Mouse (Mus musculus) limb, embryonic 13.5 days (tissue): ENCODE results near the gene Ppfibp1. TPM values are rescaled to one million over a fixed set of nuclear protein-coding genes. Genes with fewer than 3 reads are reported as not detected.

ENCODE experiments used
- ATAC-seq: fragments of 200-750 bp; cut with Nextera tagmentation; 2 replicates; pipeline ENCODE4 v1.8.0; 2017; ENCODE audit warnings: low read depth, moderate number of reproducible peaks, moderate TSS enrichment; ENCODE audit not compliant: low FRiP score
- H3K27ac ChIP-seq: fragments of 300-500 bp; sonication (generic); 2 replicates; pipeline ENCODE4 v1.5.1; 2015; ENCODE audit warnings: inconsistent platforms, mild to moderate bottlenecking, moderate library complexity
- H3K27me3 ChIP-seq: fragments of 300-500 bp; sonication (generic); 2 replicates; pipeline ENCODE4 v1.6.1; 2015; ENCODE audit warnings: mild to moderate bottlenecking, inconsistent platforms
- H3K36me3 ChIP-seq: fragments of 300-500 bp; sonication (generic); 2 replicates; pipeline ENCODE4 v1.6.1; 2015; ENCODE audit warnings: inconsistent platforms, mild to moderate bottlenecking, moderate library complexity
- H3K4me1 ChIP-seq: fragments of 300-500 bp; sonication (generic); 2 replicates; pipeline ENCODE4 v1.6.1; 2015; ENCODE audit warnings: inconsistent platforms
- H3K4me2 ChIP-seq: fragments of 300-500 bp; sonication (generic); replicated peaks from 2 replicates; pipeline ENCODE4 v1.6.1; 2015; ENCODE audit warnings: inconsistent platforms, mild to moderate bottlenecking, moderate library complexity
- H3K4me3 ChIP-seq: fragments of 300-500 bp; sonication (generic); 2 replicates; pipeline ENCODE4 v1.5.1; 2015; ENCODE audit warnings: moderate library complexity, mild to moderate bottlenecking, inconsistent platforms
- H3K9ac ChIP-seq: fragments of 300-500 bp; sonication (generic); 2 replicates; pipeline ENCODE4 v1.6.1; 2015; ENCODE audit warnings: mild to moderate bottlenecking, inconsistent platforms
- H3K9me3 ChIP-seq: fragments of 300-500 bp; sonication (generic); 2 replicates; pipeline ENCODE4 v1.6.1; 2016; ENCODE audit warnings: inconsistent platforms
- WGBS: fragments of 180-500 bp; shearing (Covaris S2); methylation state at CpG from one replicate; pipeline ENCODE4 v1.1.7; 2015; 5-methylcytosine and 5-hydroxymethylcytosine counted together
- polyA plus RNA-seq: library from polyadenylated mRNA; unstranded; fragments of >200 nt; fragmentation: Nextera tagmentation; extraction: Ambion mirVana; gene quantifications from 2 replicates; pipeline ENCODE4 v1.2.1, GENCODE M21; 2015

Gene Ppfibp1
- polyA plus RNA-seq, 1 experiment from 2014 or later, result 68.5 TPM

DNA sequence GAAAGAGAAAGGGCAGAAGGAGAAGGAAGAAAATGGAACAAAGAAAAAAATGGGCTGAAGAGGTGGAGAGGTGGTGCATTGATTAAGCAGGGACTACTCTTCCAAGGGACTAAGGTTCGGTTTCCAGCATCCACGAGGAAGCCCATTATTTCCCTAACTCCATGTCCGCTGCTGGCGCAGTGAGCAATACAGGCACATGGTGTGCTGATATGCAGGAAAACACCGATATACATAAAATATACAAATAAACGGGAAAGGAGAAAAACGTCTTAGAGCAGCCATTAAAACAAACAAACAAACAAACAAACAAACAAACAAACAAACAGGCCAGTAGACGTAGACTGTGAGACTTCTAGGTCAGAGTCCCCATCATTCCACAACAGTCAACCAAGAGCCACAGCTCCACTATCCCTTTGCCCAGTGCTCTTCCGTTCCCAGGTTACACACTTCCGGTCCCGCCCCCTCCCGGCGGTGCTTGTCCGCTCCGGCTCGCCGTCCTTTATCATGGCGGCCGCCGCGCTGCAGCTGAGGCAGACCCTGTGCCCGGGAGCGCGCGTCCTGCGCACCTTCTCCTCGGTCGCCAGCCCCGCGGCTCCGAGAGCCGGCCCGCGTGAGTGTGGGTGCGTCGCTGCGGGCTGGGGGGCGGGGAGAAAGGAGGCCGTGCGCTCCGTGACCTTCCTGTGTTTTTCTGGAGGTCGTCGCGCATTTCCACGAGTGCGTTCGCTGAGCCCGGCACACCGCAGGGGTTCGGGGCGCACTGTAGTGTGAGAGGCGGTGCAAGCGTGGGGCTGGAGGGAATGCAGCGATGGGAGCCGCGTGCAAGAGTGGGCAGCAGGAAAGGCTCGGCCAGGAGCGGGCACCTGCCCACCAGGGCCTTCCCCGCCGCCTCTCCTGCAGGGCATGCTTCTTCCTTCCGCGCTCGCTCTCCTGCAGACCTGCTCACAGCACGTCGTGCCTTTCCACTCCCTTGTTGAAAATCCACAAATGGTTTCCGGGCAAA is 154.3 kb downstream of the Ppfibp1 start, which contains the start of gene Mrps35:
Mrps35 (plus strand) TSS at position 474 of the 1,000 bp plus-strand sequence.
- peak within 1 kb of the TSS; percentile 70 for H3K4me2 ChIP-seq
- H3K4me1 ChIP-seq, result peaks cover 12% of the 10 kb centered on the region
- peaks cover 16% of the 10 kb centered on the region for H3K36me3 ChIP-seq
- peak within 1 kb of the TSS; percentile 68 for H3K27ac ChIP-seq
- 3% methylated on average over 66 of the region's 66 CpGs for WGBS
- peaks cover 4% of the 10 kb centered on the region; the same call in 1 of the 2 replicates for H3K27me3 ChIP-seq
- peak within 1 kb of the TSS; percentile 93 for H3K9ac ChIP-seq
- peak; percentile 99 for ATAC-seq
- no peaks in the 10 kb centered on the region for H3K9me3 ChIP-seq
- H3K4me3 ChIP-seq, result peak within 1 kb of the TSS; percentile 70

GRCm38 (mm10) chr6:147043633-147044032 is 155.3 kb downstream of the Ppfibp1 start:
- H3K27me3 ChIP-seq, result peaks cover 4% of the 10 kb centered on the region; the same call in 1 of the 2 replicates
- peak overlapping the region; percentile 70 for H3K4me2 ChIP-seq
- H3K4me3 ChIP-seq, result peak overlapping the region; percentile 70
- H3K27ac ChIP-seq, result no peak overlapping the region
- peaks cover 12% of the 10 kb centered on the region for H3K4me1 ChIP-seq
- ATAC-seq, result no peak
- peaks cover 26% of the 10 kb centered on the region for H3K36me3 ChIP-seq
- H3K9me3 ChIP-seq, result no peaks in the 10 kb centered on the region
- 53% methylated on average over 7 of the region's 7 CpGs for WGBS
- H3K9ac ChIP-seq, result peak overlapping the region; percentile 93

DNA sequence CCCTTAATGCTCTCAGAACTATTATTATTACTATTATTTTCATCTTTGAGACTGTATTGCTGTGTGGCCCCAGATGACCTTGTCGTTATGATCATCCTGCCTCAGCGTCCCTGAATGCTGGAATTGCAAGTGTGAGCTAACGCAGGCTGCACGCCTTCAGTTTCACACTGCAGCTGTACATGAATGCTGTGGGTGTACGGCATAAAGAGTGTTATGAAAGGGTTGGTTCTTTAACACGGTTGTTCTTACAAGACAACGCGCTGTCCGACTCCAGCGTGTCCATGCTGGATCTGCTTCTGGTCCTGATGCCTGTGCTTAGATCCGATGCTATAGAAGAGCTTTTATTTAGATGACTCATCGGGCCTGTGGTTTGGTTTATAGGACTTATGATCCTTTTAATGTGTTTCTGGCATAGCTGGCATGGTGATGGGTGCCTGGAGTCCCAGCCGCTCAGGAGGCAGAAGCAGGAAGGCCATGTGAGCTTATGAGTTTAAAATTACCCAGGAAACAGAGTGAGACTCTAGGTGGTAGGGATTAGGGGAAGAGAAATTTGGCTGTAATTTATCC is 161.0 kb downstream of the Ppfibp1 start:
- no peak overlapping the region for H3K4me2 ChIP-seq
- no peaks in the 10 kb centered on the region for H3K9me3 ChIP-seq
- ATAC-seq, result no peak
- H3K4me1 ChIP-seq, result peaks cover under 1% of the 10 kb centered on the region; the same call in 1 of the 2 replicates
- peaks cover 78% of the 10 kb centered on the region for H3K36me3 ChIP-seq
- H3K27me3 ChIP-seq, result no peaks in the 10 kb centered on the region
- no peak overlapping the region for H3K9ac ChIP-seq
- no peak overlapping the region for H3K27ac ChIP-seq
- 91% methylated on average over 13 of the region's 13 CpGs for WGBS
- H3K4me3 ChIP-seq, result no peak overlapping the region

DNA sequence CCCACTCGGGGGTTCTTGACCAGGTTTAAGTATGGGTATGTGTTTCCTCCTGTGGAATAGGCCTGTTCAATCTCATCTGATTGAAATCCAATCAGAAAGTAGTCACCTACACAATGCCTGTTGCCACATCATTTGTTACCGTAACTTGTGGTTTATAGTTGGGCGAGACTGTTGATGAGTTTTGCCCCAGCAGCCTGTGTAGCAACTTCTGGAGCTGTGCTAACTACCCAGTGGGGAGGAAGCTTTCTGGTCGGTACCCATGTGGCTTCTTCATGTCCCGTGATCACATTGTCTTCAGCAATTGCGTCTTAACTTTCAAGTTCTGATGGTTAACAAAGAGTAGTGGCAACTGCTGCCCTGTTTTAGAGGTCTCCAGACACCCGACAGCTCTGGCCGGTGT is 163.4 kb downstream of the Ppfibp1 start:
- H3K27ac ChIP-seq, result no peak overlapping the region
- no peak overlapping the region for H3K4me3 ChIP-seq
- H3K4me1 ChIP-seq, result no peaks in the 10 kb centered on the region
- no peak overlapping the region for H3K9ac ChIP-seq
- peaks cover 94% of the 10 kb centered on the region for H3K36me3 ChIP-seq
- ATAC-seq, result no peak
- H3K27me3 ChIP-seq, result no peaks in the 10 kb centered on the region
- no peaks in the 10 kb centered on the region for H3K9me3 ChIP-seq
- 90% methylated on average over 8 of the region's 8 CpGs for WGBS
- no peak overlapping the region for H3K4me2 ChIP-seq

DNA sequence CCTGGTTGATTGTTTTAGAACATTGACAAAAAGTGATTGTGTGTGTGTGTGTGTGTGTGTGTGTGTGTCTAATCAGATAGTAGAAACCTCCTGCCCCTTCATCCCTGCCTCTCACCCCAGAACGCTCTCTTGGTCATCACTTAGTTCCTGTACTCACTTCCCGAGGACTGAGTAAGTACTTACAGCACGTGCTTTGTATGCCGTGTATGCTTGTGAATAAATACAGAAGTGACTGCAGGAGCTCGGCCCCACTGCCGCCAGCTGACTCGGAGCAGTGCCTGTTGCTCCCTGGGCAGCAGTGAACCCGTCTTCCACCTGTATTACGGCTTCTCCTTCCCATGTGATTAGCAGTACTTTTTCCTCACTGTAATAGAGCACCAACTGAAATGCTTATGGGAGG is 164.2 kb downstream of the Ppfibp1 start:
- no peak for ATAC-seq
- Histone ChIP-seq H3K27me3 (no peaks in the 10 kb centered on the region), H3K4me2 (no peak overlapping the region), H3K36me3 (peaks cover 93% of the 10 kb centered on the region), H3K9ac (no peak overlapping the region), H3K27ac (no peak overlapping the region), H3K4me1 (no peaks in the 10 kb centered on the region), H3K4me3 (no peak overlapping the region), H3K9me3 (no peaks in the 10 kb centered on the region)
- WGBS, result 95% methylated on average over 9 of the region's 9 CpGs

DNA sequence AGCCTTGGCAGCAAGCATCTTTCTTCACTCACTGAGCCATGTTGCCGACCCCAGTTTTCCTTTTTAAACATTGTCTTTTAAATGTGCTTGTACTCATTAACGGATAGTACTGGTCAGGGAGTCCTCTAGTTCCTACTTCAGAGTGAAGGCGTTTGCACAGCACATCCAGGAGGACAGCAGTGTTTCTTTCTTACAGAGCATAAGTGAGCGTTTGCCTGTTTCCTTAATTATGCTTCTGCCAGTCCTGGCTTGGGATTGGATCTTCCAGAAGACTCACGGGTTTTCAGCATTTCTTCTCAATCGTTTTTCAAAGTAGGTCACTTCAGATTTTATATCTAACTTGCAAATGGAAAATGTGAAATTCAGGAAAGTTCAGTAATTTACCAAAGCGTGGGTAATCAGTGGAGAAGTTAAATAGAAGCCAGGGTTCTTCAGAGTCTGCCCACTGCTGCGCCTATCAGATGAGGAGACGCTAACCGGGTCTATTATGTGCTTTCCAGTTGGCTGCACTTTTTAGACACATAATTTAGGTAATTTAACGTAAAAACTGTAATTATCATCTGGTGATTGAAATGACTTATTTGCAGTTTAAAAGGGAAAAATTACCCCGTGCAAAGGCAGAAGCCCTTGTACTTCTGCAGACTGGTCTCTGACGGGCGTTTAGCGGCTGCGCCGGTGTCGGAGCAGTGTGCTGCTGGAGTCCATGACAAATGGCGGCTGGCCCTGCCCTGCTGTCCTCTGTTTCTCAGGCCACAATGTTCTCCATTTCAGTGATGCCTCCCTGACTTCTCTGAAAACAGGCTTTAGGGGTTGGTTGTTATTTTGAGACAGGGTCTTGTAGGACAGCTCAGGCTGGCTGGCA is 165.7 kb downstream of the Ppfibp1 start:
- H3K9ac ChIP-seq, result no peak overlapping the region
- WGBS, result 87% methylated on average over 19 of the region's 19 CpGs
- H3K27ac ChIP-seq, result no peak overlapping the region
- H3K27me3 ChIP-seq, result no peaks in the 10 kb centered on the region
- no peaks in the 10 kb centered on the region for H3K9me3 ChIP-seq
- H3K36me3 ChIP-seq, result peaks cover 89% of the 10 kb centered on the region
- no peak for ATAC-seq
- no peak overlapping the region for H3K4me3 ChIP-seq
- no peaks in the 10 kb centered on the region for H3K4me1 ChIP-seq
- no peak overlapping the region for H3K4me2 ChIP-seq

GRCm38 (mm10) chr6:147055374-147055977 is 167.2 kb downstream of the Ppfibp1 start:
- Histone ChIP-seq H3K9me3 (no peaks in the 10 kb centered on the region), H3K36me3 (peaks cover 79% of the 10 kb centered on the region), H3K4me3 (no peak overlapping the region), H3K9ac (no peak overlapping the region), H3K27ac (no peak overlapping the region), H3K4me2 (no peak overlapping the region), H3K27me3 (no peaks in the 10 kb centered on the region), H3K4me1 (no peaks in the 10 kb centered on the region)
- WGBS, result 81% methylated on average over 10 of the region's 10 CpGs
- no peak for ATAC-seq

DNA sequence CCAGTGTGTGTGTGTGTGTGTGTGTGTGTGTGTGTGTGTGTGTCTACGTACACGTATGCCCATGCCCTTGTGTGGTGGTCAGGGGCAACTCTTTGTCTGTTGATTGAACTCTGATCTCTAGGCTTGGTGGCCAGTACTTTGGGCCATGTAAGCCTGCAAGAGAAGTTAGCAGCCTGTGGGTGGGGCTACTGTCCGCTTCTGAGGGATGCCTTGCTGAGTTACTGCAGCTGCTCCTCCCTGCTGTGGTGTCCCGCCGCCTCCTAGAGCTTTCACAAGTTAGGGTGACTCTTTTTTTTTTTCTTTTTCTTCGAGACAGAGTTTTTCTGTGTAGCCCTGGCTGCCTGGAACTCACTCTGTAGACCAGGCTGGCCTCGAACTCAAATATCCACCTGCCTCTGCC is 171.0 kb downstream of the Ppfibp1 start:
- Histone ChIP-seq H3K27me3 (no peaks in the 10 kb centered on the region), H3K4me1 (peaks cover 18% of the 10 kb centered on the region), H3K4me2 (no peak overlapping the region), H3K27ac (no peak overlapping the region), H3K36me3 (peaks cover 65% of the 10 kb centered on the region), H3K4me3 (no peak overlapping the region), H3K9me3 (no peaks in the 10 kb centered on the region), H3K9ac (no peak overlapping the region)
- no peak for ATAC-seq
- WGBS, result 61% methylated on average over 7 of the region's 7 CpGs

- no peaks in the 10 kb centered on the region for H3K27me3 ChIP-seq
- H3K4me3 ChIP-seq, result no peak overlapping the region
- WGBS, result 74% methylated on average over 9 of the region's 9 CpGs
- no peak for ATAC-seq
- no peak overlapping the region for H3K4me2 ChIP-seq
- no peaks in the 10 kb centered on the region for H3K9me3 ChIP-seq
- peaks cover 18% of the 10 kb centered on the region for H3K4me1 ChIP-seq
- peaks cover 49% of the 10 kb centered on the region for H3K36me3 ChIP-seq
- no peak overlapping the region for H3K9ac ChIP-seq
- H3K27ac ChIP-seq, result no peak overlapping the region; the same call in 1 of the 2 replicates
Observed at GRCm38 (mm10) chr6:147061630-147062029, 173.3 kb downstream of the Ppfibp1 start.

DNA sequence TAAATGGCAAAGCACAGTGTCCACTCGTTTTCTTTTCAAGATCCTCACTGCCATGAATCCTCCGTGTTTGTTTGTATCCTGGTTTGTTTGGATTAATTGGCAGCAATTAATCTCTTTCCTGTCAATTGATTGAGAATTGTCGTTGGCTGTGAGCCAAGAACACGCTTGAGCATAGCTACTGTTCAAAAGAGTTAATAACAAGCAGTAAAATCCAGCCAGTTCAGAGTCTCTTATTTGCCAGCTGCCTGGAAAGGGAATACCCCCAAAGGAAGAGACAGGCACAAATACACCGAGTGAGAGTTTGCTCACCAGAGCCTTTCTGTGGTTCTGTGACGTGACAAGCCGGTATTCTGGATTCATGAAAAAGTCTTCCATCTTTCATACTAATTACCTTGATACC is 173.7 kb downstream of the Ppfibp1 start:
- H3K4me3 ChIP-seq, result no peak overlapping the region
- H3K9me3 ChIP-seq, result no peaks in the 10 kb centered on the region
- H3K9ac ChIP-seq, result no peak overlapping the region
- peak overlapping the region; percentile 40; the same call in 1 of the 2 replicates for H3K27ac ChIP-seq
- H3K27me3 ChIP-seq, result no peaks in the 10 kb centered on the region
- no peak for ATAC-seq
- H3K4me1 ChIP-seq, result peaks cover 18% of the 10 kb centered on the region
- WGBS, result 43% methylated on average over 7 of the region's 7 CpGs
- 0 out of 2 replicates have a peak overlapping the region, but pooled peaks have one; percentile 1 for H3K4me2 ChIP-seq
- peaks cover 50% of the 10 kb centered on the region for H3K36me3 ChIP-seq

DNA sequence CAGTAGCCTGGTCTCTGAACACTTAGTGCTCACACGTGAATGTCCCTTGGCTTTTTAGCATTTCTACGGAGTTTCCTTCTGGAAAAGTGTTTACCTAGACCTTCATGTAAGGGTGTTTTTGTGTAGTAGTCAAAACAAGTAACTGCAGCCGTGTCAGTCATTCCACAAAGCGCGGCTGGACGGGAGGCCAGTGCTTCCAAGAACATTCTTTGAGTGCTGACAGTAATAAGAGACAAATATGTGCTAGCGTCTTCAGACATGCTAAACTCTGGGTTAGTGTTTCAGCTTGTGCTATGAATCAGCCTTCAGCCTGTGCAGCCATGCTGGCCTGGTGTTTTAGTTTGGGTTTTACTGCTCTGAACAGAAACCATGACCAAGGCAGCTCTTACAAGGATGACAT is 174.4 kb downstream of the Ppfibp1 start:
- peaks cover 52% of the 10 kb centered on the region for H3K36me3 ChIP-seq
- H3K4me1 ChIP-seq, result peaks cover 18% of the 10 kb centered on the region
- H3K27ac ChIP-seq, result peak overlapping the region; percentile 40; the same call in 1 of the 2 replicates
- no peak for ATAC-seq
- H3K9ac ChIP-seq, result no peak overlapping the region
- no peaks in the 10 kb centered on the region for H3K9me3 ChIP-seq
- H3K4me3 ChIP-seq, result no peak overlapping the region
- H3K4me2 ChIP-seq, result 0 out of 2 replicates have a peak overlapping the region, but pooled peaks have one; percentile 1
- H3K27me3 ChIP-seq, result no peaks in the 10 kb centered on the region
- WGBS, result 70% methylated on average over 7 of the region's 7 CpGs
